In genomic region chr4:155591012-155591719, GRCm38 (mm10) we compare ENCODE assay signal across 23 mouse cellular contexts. TPM values are rescaled to one million over a fixed set of nuclear protein-coding genes. Genes with fewer than 3 reads are reported as not detected.
DNase-seq lines count a peak whose midpoint lies in the region; ATAC-seq and TF ChIP-seq lines count a peak whose summit lies in the region.
"Had no signal": no experiment of that assay in that cellular context is flagged by ENCODE, and none has a peak within 500 bp of the region (broad histone marks: within the 10 kb centered on the region; RNA-seq: fewer than 3 reads in every experiment).

No protein-coding gene starts in this region.

- ATAC-seq in liver, embryonic 11.5 days (replicated peaks; ENCODE audit: low FRiP score) = no peak
- peak; percentile 65 for ATAC-seq in lung, postnatal 0 days
- ATAC-seq in common myeloid progenitor, adult 5-6 weeks (replicated peaks; ENCODE audit: low read depth, poor library complexity, severe bottlenecking) = peak; percentile 54
- ATAC-seq: forebrain, embryonic 15.5 days; hindbrain, postnatal 0 days had no signal

- 80% methylated on average over 7 of the region's 7 CpGs for WGBS in liver, adult 2 months
- WGBS in liver, embryonic 11.5 days = 71% methylated on average over 7 of the region's 7 CpGs
- WGBS in lung, postnatal 0 days = 56% methylated on average over 7 of the region's 7 CpGs

- H3K27me3 ChIP-seq in liver, adult 2 months (ENCODE audit: control insufficient read depth, insufficient read depth, low read length) = no peaks in the 10 kb centered on the region
- no peaks in the 10 kb centered on the region for H3K27me3 ChIP-seq in liver, embryonic 11.5 days (replicated peaks; ENCODE audit: control insufficient read depth, insufficient read depth, low read length)
- no peaks in the 10 kb centered on the region for H3K27me3 ChIP-seq in lung, postnatal 0 days (replicated peaks; ENCODE audit: insufficient read depth, low read length)
- H3K27me3 ChIP-seq: embryonic facial prominence, embryonic 12.5 days; forebrain, embryonic 15.5 days; heart, embryonic 15.5 days; hindbrain, embryonic 13.5 days had no signal

- TF ChIP-seq POLR2A in liver, adult 2 months (IDR thresholded peaks at IDR 0.05; ENCODE audit: extremely low read depth, insufficient read depth, low read length) = no peak

- no peak overlapping the region for H3K4me2 ChIP-seq in liver, embryonic 11.5 days
- H3K4me2 ChIP-seq in lung, postnatal 0 days (replicated peaks; ENCODE audit: low read depth, low read length) = no peak overlapping the region
- H3K4me2 ChIP-seq: embryonic facial prominence, embryonic 12.5 days; forebrain, embryonic 15.5 days; heart, embryonic 15.5 days; hindbrain, embryonic 13.5 days had no signal

- no peak for TF ChIP-seq EP300 in lung, postnatal 0 days (IDR thresholded peaks at IDR 0.05)

- no peak for TF ChIP-seq CTCF in liver, adult 2 months (IDR thresholded peaks at IDR 0.05; ENCODE audit: low read depth, low read length)
- no peak for TF ChIP-seq CTCF in lung, postnatal 0 days (IDR thresholded peaks at IDR 0.05)

- no peaks in the 10 kb centered on the region for H3K9me3 ChIP-seq in liver, embryonic 11.5 days (ENCODE audit: control insufficient read depth, low read length)
- no peaks in the 10 kb centered on the region for H3K9me3 ChIP-seq in lung, postnatal 0 days (ENCODE audit: low read length)
- H3K9me3 ChIP-seq: embryonic facial prominence, embryonic 12.5 days; forebrain, embryonic 15.5 days; heart, embryonic 15.5 days; hindbrain, embryonic 13.5 days had no signal

- H3K9ac ChIP-seq in liver, adult 2 months (ENCODE audit: low read depth, low read length) = no peak overlapping the region
- no peak overlapping the region for H3K9ac ChIP-seq in liver, embryonic 11.5 days (ENCODE audit: low read depth, low read length)
- no peak overlapping the region for H3K9ac ChIP-seq in lung, postnatal 0 days (replicated peaks; ENCODE audit: low read depth)
- H3K9ac ChIP-seq: embryonic facial prominence, embryonic 12.5 days; forebrain, embryonic 15.5 days; heart, embryonic 15.5 days; hindbrain, embryonic 13.5 days had no signal

- H3K27ac ChIP-seq in liver, adult 2 months (replicated peaks; ENCODE audit: insufficient read depth, low read depth, low read length) = no peak overlapping the region
- H3K27ac ChIP-seq in liver, embryonic 11.5 days (ENCODE audit: low read depth, low read length) = no peak overlapping the region
- H3K27ac ChIP-seq in lung, postnatal 0 days (ENCODE audit: low read length) = no peak overlapping the region
- H3K27ac ChIP-seq: embryonic facial prominence, embryonic 12.5 days; forebrain, embryonic 15.5 days; heart, embryonic 15.5 days; hindbrain, embryonic 13.5 days; hindbrain, postnatal 0 days had no signal

- DNase-seq in adrenal gland, adult (ENCODE audit: inconsistent age in 2 of 2, low spot score in 1 of 2) = peak; percentile 50 to 82
- DNase-seq in adrenal gland, postnatal 25 days = no peak
- DNase-seq in liver, adult 2 months (ENCODE audit: extremely low read depth, low read depth, low spot score) = peak; percentile 36
- no peak for DNase-seq in liver, embryonic 11.5 days (ENCODE audit: low spot score)
- DNase-seq in lung, postnatal 0 days (ENCODE audit: low spot score) = peak; percentile 45
- no peak for DNase-seq in lung, postnatal 10 days
- DNase-seq: adrenal gland, postnatal 10 days; cerebellum, adult 2 months; cerebellum, postnatal 10 days; gastrocnemius, postnatal 36 days; heart, adult 11 months; heart, postnatal 14 days had no signal

- no peak overlapping the region for H3K4me3 ChIP-seq in liver, adult 2 months (ENCODE audit: insufficient read depth, low read depth, low read length)
- H3K4me3 ChIP-seq in liver, embryonic 11.5 days (ENCODE audit: low read depth, low read length) = no peak overlapping the region
- H3K4me3 ChIP-seq in lung, postnatal 0 days (ENCODE audit: low read depth, low read length) = no peak overlapping the region
- H3K4me3 ChIP-seq: embryonic facial prominence, embryonic 12.5 days; forebrain, embryonic 15.5 days; heart, embryonic 15.5 days; hindbrain, embryonic 13.5 days had no signal

- H3K79me2 ChIP-seq in liver, adult 2 months (ENCODE audit: control insufficient read depth, insufficient read depth, low read length) = no peaks in the 10 kb centered on the region

- peaks cover 3% of the 10 kb centered on the region for H3K4me1 ChIP-seq in liver, adult 2 months (ENCODE audit: control insufficient read depth, insufficient read depth, low read length)
- peaks cover 2% of the 10 kb centered on the region; the same call in 1 of the 2 replicates for H3K4me1 ChIP-seq in liver, embryonic 11.5 days (replicated peaks; ENCODE audit: control insufficient read depth, insufficient read depth, low read length)
- H3K4me1 ChIP-seq in lung, postnatal 0 days (ENCODE audit: insufficient read depth, low read depth, low read length) = no peaks in the 10 kb centered on the region
- H3K4me1 ChIP-seq: embryonic facial prominence, embryonic 12.5 days; forebrain, embryonic 15.5 days; heart, embryonic 15.5 days; hindbrain, embryonic 13.5 days had no signal

- peaks cover 32% of the 10 kb centered on the region for H3K36me3 ChIP-seq in liver, adult 2 months (ENCODE audit: control insufficient read depth, insufficient read depth, low read length)
- peaks cover 25% of the 10 kb centered on the region for H3K36me3 ChIP-seq in liver, embryonic 11.5 days (ENCODE audit: control insufficient read depth, insufficient read depth, low read length)
- peaks cover 14% of the 10 kb centered on the region; the same call in 1 of the 2 replicates for H3K36me3 ChIP-seq in lung, postnatal 0 days (ENCODE audit: insufficient read depth, low read length)

RNA-seq across cellular contexts. Expression of gene Slc35e2, which starts 10.1 kb away (rescaled TPM):
- total RNA-seq in adrenal gland, postnatal 25 days (2021) = 36.8 and 52.0 TPM in 2 replicates
- 63.5 and 65.6 TPM in 2 replicates for total RNA-seq in liver, adult 2 months (2014; rRNA removed)
- 18.5 and 19.8 TPM in 2 replicates for polyA plus RNA-seq in liver, adult 2 months (2012; rRNA removed)
- 13.4 and 14.5 TPM in 2 replicates for polyA plus RNA-seq in liver, embryonic 11.5 days (2014; fragmentation: Nextera tagmentation; extraction: Ambion mirVana)
- polyA plus RNA-seq in lung, postnatal 0 days (2015; fragmentation: Nextera tagmentation; extraction: Ambion mirVana) = 3.1 and 3.7 TPM in 2 replicates
- total RNA-seq in common myeloid progenitor, adult 5-6 weeks (2017) = 14.2 and 15.8 TPM in 2 replicates

RNA-seq across cellular contexts. Expression of gene Nadk, which starts 29.0 kb away (rescaled TPM):
- total RNA-seq in adrenal gland, postnatal 25 days (2021) = 294 and 306 TPM in 2 replicates
- 163 and 201 TPM in 2 replicates for total RNA-seq in liver, adult 2 months (2014; rRNA removed)
- polyA plus RNA-seq in liver, adult 2 months (2012; rRNA removed) = 196 and 218 TPM in 2 replicates
- polyA plus RNA-seq in liver, embryonic 11.5 days (2014; fragmentation: Nextera tagmentation; extraction: Ambion mirVana) = 117 and 128 TPM in 2 replicates
- 70.9 and 76.3 TPM in 2 replicates for polyA plus RNA-seq in lung, postnatal 0 days (2015; fragmentation: Nextera tagmentation; extraction: Ambion mirVana)
- total RNA-seq in common myeloid progenitor, adult 5-6 weeks (2017) = 50.8 and 57.0 TPM in 2 replicates

RNA-seq across cellular contexts. Expression of gene Cdk11b, which starts 33.5 kb away (rescaled TPM):
- total RNA-seq in adrenal gland, postnatal 25 days (2021) = 50.9 and 68.4 TPM in 2 replicates
- 8.5 and 11.2 TPM in 2 replicates for total RNA-seq in liver, adult 2 months (2014; rRNA removed)
- polyA plus RNA-seq in liver, adult 2 months (2012; rRNA removed) = 8.8 and 10.6 TPM in 2 replicates
- 57.9 and 64.9 TPM in 2 replicates for polyA plus RNA-seq in liver, embryonic 11.5 days (2014; fragmentation: Nextera tagmentation; extraction: Ambion mirVana)
- 67.3 and 74.4 TPM in 2 replicates for polyA plus RNA-seq in lung, postnatal 0 days (2015; fragmentation: Nextera tagmentation; extraction: Ambion mirVana)
- total RNA-seq in common myeloid progenitor, adult 5-6 weeks (2017) = 50.8 and 66.1 TPM in 2 replicates

RNA-seq across cellular contexts. Expression of gene Gm10563, which starts 54.0 kb away (rescaled TPM):
- not detected in 2 replicates for total RNA-seq in adrenal gland, postnatal 25 days (2021)
- total RNA-seq in liver, adult 2 months (2014; rRNA removed) = not detected in 2 replicates
- polyA plus RNA-seq in liver, adult 2 months (2012; rRNA removed) = not detected in 2 replicates
- polyA plus RNA-seq in liver, embryonic 11.5 days (2014; fragmentation: Nextera tagmentation; extraction: Ambion mirVana) = not detected in 2 replicates
- polyA plus RNA-seq in lung, postnatal 0 days (2015; fragmentation: Nextera tagmentation; extraction: Ambion mirVana) = not detected in 2 replicates
- not detected in 2 replicates for total RNA-seq in common myeloid progenitor, adult 5-6 weeks (2017)
- total RNA-seq: adrenal gland, postnatal 10 days; gastrocnemius, adult 8-10 months; gastrocnemius, postnatal 36 days; heart, postnatal 14 days; hematopoietic stem cell, adult 5-6 weeks; hindbrain, postnatal 0 days; MEL had no signal
- polyA plus RNA-seq: C2C12; cerebellum, adult 2 months; embryonic facial prominence, embryonic 12.5 days; forebrain, embryonic 11.5 days; forebrain, embryonic 15.5 days; heart, embryonic 15.5 days; hindbrain, embryonic 13.5 days; hindbrain, postnatal 0 days had no signal

Comparison
In these comparisons a context has a peak if more than half of its experiments do, and no peak if none do; other contexts are left out.
1. DNase-seq: peak in adrenal gland, adult (2 of 2), liver, adult 2 months (single experiment) and lung, postnatal 0 days (single experiment); none in adrenal gland, postnatal 25 days (single experiment), liver, embryonic 11.5 days (single experiment) and lung, postnatal 10 days (single experiment).